Mouse (Mus musculus) liver, postnatal 0 days (tissue): Measurements from ENCODE around the gene Tmem265. TPM values are rescaled to one million over a fixed set of nuclear protein-coding genes. Genes with fewer than 3 reads are reported as not detected.

Source experiments
- ATAC-seq: fragments of 200-750 bp; cut with Nextera tagmentation; 2 replicates; pipeline ENCODE4 v1.8.0; 2017; ENCODE audit warnings: mild to moderate bottlenecking, moderate library complexity
- DNase-seq: peaks from one replicate; pipeline ENCODE4 v3.0.0-alpha.2; 2016
- H3K27ac ChIP-seq: fragments of 300-500 bp; sonication (generic); 2 replicates; pipeline ENCODE4 v1.5.1; 2014; ENCODE audit warnings: antibody characterized with exemption, moderate library complexity, mild to moderate bottlenecking, low read depth
- H3K27me3 ChIP-seq: fragments of 300-500 bp; sonication (generic); 2 replicates; pipeline ENCODE4 v1.6.1; 2014; ENCODE audit warnings: low read length, control low read depth, mixed read lengths; ENCODE audit not compliant: insufficient read depth
- H3K36me3 ChIP-seq: fragments of 300-500 bp; sonication (generic); replicated peaks from 2 replicates; pipeline ENCODE4 v1.6.1; 2014; ENCODE audit warnings: mild to moderate bottlenecking, control low read depth, low read length, moderate library complexity, mixed read lengths; ENCODE audit not compliant: insufficient read depth
- H3K4me1 ChIP-seq: fragments of 300-500 bp; sonication (generic); 2 replicates; pipeline ENCODE4 v1.6.1; 2014; ENCODE audit warnings: antibody characterized with exemption, mild to moderate bottlenecking, control low read depth; ENCODE audit not compliant: insufficient read depth
- H3K4me2 ChIP-seq: fragments of 300-500 bp; sonication (generic); 2 replicates; pipeline ENCODE4 v1.6.1; 2014; ENCODE audit warnings: low read depth, mild to moderate bottlenecking, low read length, moderate library complexity, mixed read lengths
- H3K4me3 ChIP-seq: fragments of 300-500 bp; sonication (generic); 2 replicates; pipeline ENCODE4 v1.5.1; 2014; ENCODE audit warnings: low read depth, low read length
- H3K9ac ChIP-seq: fragments of 300-500 bp; sonication (generic); replicated peaks from 2 replicates; pipeline ENCODE4 v1.6.1; 2014; ENCODE audit warnings: mild to moderate bottlenecking, moderate library complexity
- H3K9me3 ChIP-seq: fragments of 300-500 bp; sonication (generic); 2 replicates; pipeline ENCODE4 v1.6.1; 2016; ENCODE audit warnings: mild to moderate bottlenecking, control low read depth, low read length, mixed read lengths
- CTCF ChIP-seq: sonication (generic); IDR thresholded peaks from 2 replicates; pipeline ENCODE4 v1.5.1; 2016; ENCODE audit warnings: antibody characterized with exemption, low read depth
- EP300 ChIP-seq: IDR thresholded peaks from 2 replicates; pipeline ENCODE4 v1.6.1; 2016; ENCODE audit warnings: antibody characterized with exemption, low read depth, mild to moderate bottlenecking
- whole genome bisulfite sequencing: fragments of 180-500 bp; shearing (Covaris S2); extraction: QIAGEN DNeasy Blood & Tissue Kit; methylation state at CpG from one replicate; pipeline ENCODE4 v1.1.7; 2014; ENCODE audit not compliant: insufficient replicate concordance; 5-methylcytosine and 5-hydroxymethylcytosine counted together
- polyA plus RNA-seq: library from polyadenylated mRNA; unstranded; fragments of >200 nt; fragmentation: Nextera tagmentation; extraction: Ambion mirVana; gene quantifications from 2 replicates; pipeline ENCODE4 v1.2.1, GENCODE M21; 2015

Tmem265 gene
- polyA plus RNA-seq, 1 experiment from 2014 or later: 3.3 TPM

DNA sequence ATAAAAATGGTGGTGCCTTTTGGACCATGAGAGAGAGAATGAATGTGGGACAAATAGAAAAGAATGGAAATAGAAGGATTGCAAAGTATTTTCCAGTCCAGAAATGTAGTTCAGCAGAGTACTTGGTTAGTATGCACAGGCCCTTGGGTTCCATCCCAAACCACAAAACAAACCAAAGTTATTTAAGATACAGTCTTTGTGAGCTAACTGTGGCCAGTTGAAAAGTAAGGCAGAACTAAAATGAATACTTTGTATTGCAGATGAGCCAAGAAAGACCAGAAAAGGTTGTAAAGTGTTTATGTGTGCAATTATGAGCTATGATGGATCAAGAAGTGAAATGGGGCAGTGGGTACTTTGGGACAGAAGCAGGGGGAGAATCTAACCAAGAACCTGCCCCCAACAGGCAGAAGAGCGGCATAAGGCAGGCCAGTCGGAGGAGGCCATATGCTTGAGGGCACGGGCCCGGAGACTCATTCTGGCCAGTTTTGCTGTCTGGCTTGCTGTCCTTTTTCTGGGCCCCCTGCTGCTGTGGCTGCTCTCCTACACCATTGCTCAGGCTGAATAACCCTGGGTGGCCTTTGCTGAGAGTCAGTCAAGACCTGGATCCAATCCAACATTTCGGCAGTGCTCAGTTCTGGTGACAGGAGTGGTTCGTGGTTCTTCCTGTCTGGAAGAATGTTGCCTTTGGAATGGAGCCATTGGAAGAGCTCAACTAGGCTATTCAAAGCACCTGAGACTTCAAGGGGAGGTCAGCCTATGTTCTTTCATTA is 3.4 kb downstream of the Tmem265 start:
- DNase-seq: no peak

DNA sequence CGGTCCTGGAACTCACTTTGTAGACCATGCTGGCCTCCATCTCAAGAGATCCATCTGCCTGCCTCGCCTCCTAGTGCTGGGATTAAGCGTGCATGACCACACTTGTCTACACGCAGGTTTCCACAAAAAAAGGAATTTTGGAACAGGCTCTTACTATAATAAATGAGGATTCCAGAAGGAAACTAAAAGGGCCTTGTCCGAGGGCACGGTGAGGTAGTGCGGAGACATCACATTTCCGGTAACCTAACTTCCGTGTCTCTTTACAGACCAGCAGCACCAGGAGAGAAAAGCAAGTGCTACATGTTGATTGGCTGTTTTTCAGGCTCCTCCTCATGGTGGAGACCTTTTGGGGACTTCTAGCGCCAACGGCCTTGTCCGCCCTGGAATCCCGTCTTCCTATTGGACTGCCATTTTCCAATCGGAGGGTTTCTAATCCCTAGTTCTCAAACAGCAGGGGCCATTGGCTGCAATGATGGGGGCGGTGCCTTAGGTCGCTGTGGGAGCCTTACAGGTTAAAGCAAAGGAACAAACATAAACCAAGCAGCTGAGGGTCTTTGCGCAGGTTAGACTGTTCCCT is 11.8 kb downstream of the Tmem265 start, which contains the start of gene Phkg2:
Phkg2 (plus strand) TSS at position 446 of the 577 bp plus-strand sequence.
- Histone ChIP-seq H3K27me3 (no peaks in the 10 kb centered on the region), H3K27ac (peak within 1 kb of the TSS; percentile 86), H3K9ac (peak within 1 kb of the TSS; percentile 89), H3K9me3 (no peaks in the 10 kb centered on the region), H3K4me3 (peak within 1 kb of the TSS; percentile 85), H3K36me3 (peaks cover 14% of the 10 kb centered on the region), H3K4me2 (peak within 1 kb of the TSS; percentile 97), H3K4me1 (peaks cover 18% of the 10 kb centered on the region)
- TF ChIP-seq CTCF: no peak
- peak; percentile 61 for TF ChIP-seq EP300
- peak; percentile 97 for ATAC-seq
- DNase-seq: peak; percentile 90
- under 1% methylated on average over 17 of the region's 17 CpGs for WGBS

More for the DNA sequence above, 3.4 kb downstream of the Tmem265 start:
- Histone ChIP-seq H3K27me3 (no peaks in the 10 kb centered on the region), H3K36me3 (peaks cover 37% of the 10 kb centered on the region), H3K27ac (no peak overlapping the region), H3K9me3 (no peaks in the 10 kb centered on the region), H3K4me2 (no peak overlapping the region), H3K4me1 (no peaks in the 10 kb centered on the region), H3K9ac (no peak overlapping the region), H3K4me3 (no peak overlapping the region)
- 81% methylated on average over 6 of the region's 6 CpGs for WGBS
- no peak for ATAC-seq
- TF ChIP-seq CTCF (no peak), EP300 (no peak)

DNA sequence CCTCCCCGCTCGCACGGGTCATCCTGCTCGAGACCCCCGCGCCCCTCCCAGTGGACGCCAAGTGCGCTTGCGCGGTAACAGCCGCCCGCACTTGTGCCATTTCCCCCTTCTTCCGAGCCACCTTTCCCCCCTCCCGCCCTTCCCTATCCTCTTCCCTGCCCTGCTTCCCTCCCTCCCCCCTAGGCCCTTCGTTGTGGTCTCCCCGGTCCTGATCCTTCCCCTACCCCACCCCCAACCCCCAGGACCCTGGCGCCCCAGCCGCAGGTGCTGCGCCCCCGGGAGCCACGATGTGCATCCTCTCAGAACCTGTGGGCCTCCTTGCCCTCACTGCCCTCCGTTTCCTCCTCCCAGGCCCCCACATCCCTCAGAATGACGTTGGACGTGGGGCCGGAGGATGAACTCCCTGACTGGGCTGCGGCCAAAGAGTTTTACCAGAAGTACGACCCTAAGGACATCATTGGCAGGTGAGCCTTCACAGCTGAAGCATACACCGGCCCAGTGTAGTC is 12.4 kb downstream of the Tmem265 start:
- no peaks in the 10 kb centered on the region for H3K9me3 ChIP-seq
- peak; percentile 35 for ATAC-seq
- TF ChIP-seq EP300: no peak
- TF ChIP-seq CTCF: no peak
- 2% methylated on average over 26 of the region's 28 CpGs for WGBS
- H3K9ac ChIP-seq: peak overlapping the region; percentile 89
- peak overlapping the region; percentile 97 for H3K4me2 ChIP-seq
- H3K36me3 ChIP-seq: peaks cover 18% of the 10 kb centered on the region
- peak overlapping the region; percentile 86 for H3K27ac ChIP-seq
- H3K4me1 ChIP-seq: peaks cover 18% of the 10 kb centered on the region
- H3K4me3 ChIP-seq: peak overlapping the region; percentile 85
- H3K27me3 ChIP-seq: no peaks in the 10 kb centered on the region
- no peak for DNase-seq

DNA sequence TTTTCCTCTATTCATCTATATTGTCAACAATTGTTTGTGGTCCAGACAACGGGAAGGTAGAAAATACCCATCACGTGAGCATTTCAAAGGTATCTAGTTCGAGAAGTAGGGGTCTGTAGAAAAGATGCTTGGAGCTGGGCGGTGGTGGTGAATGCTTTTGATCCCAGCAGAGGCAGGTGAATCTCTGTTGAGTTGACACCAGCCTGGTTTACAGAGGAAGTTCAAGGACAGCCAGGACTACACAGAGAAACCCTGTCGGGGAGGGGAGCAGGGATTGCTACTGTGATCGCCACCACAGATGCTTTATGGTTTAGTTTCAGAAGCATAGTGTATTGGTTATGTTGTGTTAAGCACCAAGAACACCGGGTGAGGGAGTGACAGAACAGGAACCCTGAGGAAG is 12.9 kb downstream of the Tmem265 start:
- H3K4me1 ChIP-seq: peaks cover 18% of the 10 kb centered on the region
- H3K27me3 ChIP-seq: no peaks in the 10 kb centered on the region
- H3K9me3 ChIP-seq: no peaks in the 10 kb centered on the region
- peak overlapping the region; percentile 86 for H3K27ac ChIP-seq
- no peak for DNase-seq
- ATAC-seq: no peak
- TF ChIP-seq CTCF (no peak), EP300 (no peak)
- peak overlapping the region; percentile 89 for H3K9ac ChIP-seq
- peaks cover 18% of the 10 kb centered on the region for H3K36me3 ChIP-seq
- peak overlapping the region; percentile 85 for H3K4me3 ChIP-seq
- H3K4me2 ChIP-seq: peak overlapping the region; percentile 97
- 11% methylated on average over 7 of the region's 7 CpGs for WGBS

DNA sequence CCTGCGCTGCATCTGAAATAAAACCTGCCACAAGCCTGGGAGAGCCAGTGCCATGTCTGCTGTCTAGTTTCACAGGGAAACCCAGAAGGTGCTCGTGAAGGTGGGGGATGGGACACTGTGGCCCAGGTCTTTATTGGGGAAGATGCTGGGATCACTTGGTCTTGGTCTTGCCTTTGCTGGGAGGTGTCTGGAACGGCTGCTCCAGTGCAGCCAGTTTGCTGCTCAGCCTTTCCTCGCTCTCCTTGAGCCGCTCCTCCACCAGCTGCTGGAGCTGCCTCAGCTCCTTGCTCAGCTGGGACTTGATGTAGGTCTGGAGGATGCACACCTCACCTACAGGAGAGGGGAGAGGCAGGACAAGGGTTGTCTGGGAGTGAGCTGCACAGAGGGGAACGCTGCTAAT is 22.1 kb downstream of the Tmem265 start:
- Histone ChIP-seq H3K9me3 (no peaks in the 10 kb centered on the region), H3K4me3 (no peak overlapping the region), H3K4me2 (no peak overlapping the region), H3K9ac (no peak overlapping the region), H3K27ac (no peak overlapping the region), H3K4me1 (0 out of 2 replicates have a peak, but pooled peaks cover 7% of the 10 kb centered on the region), H3K27me3 (no peaks in the 10 kb centered on the region), H3K36me3 (peaks cover 49% of the 10 kb centered on the region)
- no peak for DNase-seq
- ATAC-seq: no peak
- TF ChIP-seq EP300: no peak
- no peak for TF ChIP-seq CTCF
- 79% methylated on average over 6 of the region's 6 CpGs for WGBS

DNA sequence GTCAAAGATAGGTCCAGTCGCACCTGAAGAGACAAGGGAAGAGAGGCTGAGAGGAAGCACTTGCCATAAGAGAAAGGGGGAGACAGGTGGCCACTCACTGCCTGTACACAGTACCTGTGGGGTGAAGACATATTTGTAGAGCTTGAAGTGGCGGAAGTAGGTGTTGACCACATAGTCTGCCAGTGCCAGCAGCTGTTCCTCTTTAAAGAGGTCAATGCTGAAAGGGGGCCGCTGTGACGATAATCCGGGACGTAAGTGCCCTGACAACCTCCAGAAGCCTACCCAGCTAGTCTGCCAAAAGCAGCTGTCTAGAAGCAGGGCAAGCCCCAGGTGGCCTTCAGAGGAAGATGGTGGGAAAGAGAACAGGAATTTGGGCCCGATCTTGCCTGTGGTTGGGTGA is 23.8 kb downstream of the Tmem265 start:
- DNase-seq: no peak
- WGBS: 73% methylated on average over 7 of the region's 7 CpGs
- Histone ChIP-seq H3K9ac (no peak overlapping the region), H3K27ac (peak overlapping the region; percentile 39; the same call in 1 of the 2 replicates), H3K27me3 (no peaks in the 10 kb centered on the region), H3K4me3 (no peak overlapping the region), H3K4me2 (no peak overlapping the region), H3K36me3 (peaks cover 39% of the 10 kb centered on the region), H3K9me3 (no peaks in the 10 kb centered on the region), H3K4me1 (peaks cover 16% of the 10 kb centered on the region)
- TF ChIP-seq CTCF (no peak), EP300 (no peak)
- no peak for ATAC-seq
